Mouse (Mus musculus) forebrain, postnatal 0 days (tissue): ENCODE data around the gene Dnah3. TPM values are rescaled to one million over a fixed set of nuclear protein-coding genes. Genes with fewer than 3 reads are reported as not detected.

ENCODE experiments used
- ATAC-seq: fragments of 200-750 bp; cut with Nextera tagmentation; 2 replicates; pipeline ENCODE4 v1.8.0; 2017; ENCODE audit warnings: mild to moderate bottlenecking, moderate library complexity
- DNase-seq: peaks from one replicate; pipeline ENCODE4 v3.0.0-alpha.2; 2015
- H3K27ac ChIP-seq: fragments of 300-500 bp; sonication (generic); 2 replicates; pipeline ENCODE4 v1.5.1; 2014; ENCODE audit warnings: low read depth, mild to moderate bottlenecking, antibody characterized with exemption, low read length, moderate library complexity, mixed read lengths
- H3K27me3 ChIP-seq: fragments of 300-500 bp; sonication (generic); 2 replicates; pipeline ENCODE4 v1.6.1; 2014; ENCODE audit warnings: mild to moderate bottlenecking, low read length, mixed read lengths; ENCODE audit not compliant: insufficient read depth
- H3K36me3 ChIP-seq: fragments of 300-500 bp; sonication (generic); 2 replicates; pipeline ENCODE4 v1.6.1; 2014; ENCODE audit warnings: mild to moderate bottlenecking, moderate library complexity; ENCODE audit not compliant: insufficient read depth
- H3K4me1 ChIP-seq: fragments of 300-500 bp; sonication (generic); 2 replicates; pipeline ENCODE4 v1.6.1; 2014; ENCODE audit warnings: antibody characterized with exemption; ENCODE audit not compliant: insufficient read depth
- H3K4me2 ChIP-seq: fragments of 300-500 bp; sonication (generic); 2 replicates; pipeline ENCODE4 v1.6.1; 2014; ENCODE audit warnings: low read depth, mild to moderate bottlenecking, moderate library complexity
- H3K4me3 ChIP-seq: fragments of 300-500 bp; sonication (generic); 2 replicates; pipeline ENCODE4 v1.5.1; 2014; ENCODE audit warnings: low read depth, low read length, mixed read lengths
- H3K9ac ChIP-seq: fragments of 300-500 bp; sonication (generic); 2 replicates; pipeline ENCODE4 v1.6.1; 2014; ENCODE audit warnings: mild to moderate bottlenecking
- H3K9me3 ChIP-seq: fragments of 300-500 bp; sonication (generic); 2 replicates; pipeline ENCODE4 v1.6.1; 2016; ENCODE audit warnings: low read length
- CTCF ChIP-seq: sonication (generic); IDR thresholded peaks from 2 replicates; pipeline ENCODE4 v1.5.1; 2016; ENCODE audit warnings: antibody characterized with exemption, control low read depth, low read depth
- WGBS: fragments of 180-500 bp; shearing (Covaris S2); extraction: QIAGEN DNeasy Blood & Tissue Kit; methylation state at CpG from one replicate; pipeline ENCODE4 v1.1.7; 2014; 5-methylcytosine and 5-hydroxymethylcytosine counted together
- polyA plus RNA-seq: library from polyadenylated mRNA; unstranded; fragments of >200 nt; fragmentation: Nextera tagmentation; extraction: Ambion mirVana; gene quantifications from 2 replicates; pipeline ENCODE4 v1.2.1, GENCODE M21; 2015
- total RNA-seq: library from RNA; depleted of rRNA; stranded (reverse); fragments of >200 nt; gene quantifications from 2 replicates; pipeline ENCODE4 v1.2.3, GENCODE M21; 2014

The Dnah3 gene
- total and polyA plus RNA-seq, 2 experiments from 2014 or later: 0.15 to 0.81 TPM

DNA sequence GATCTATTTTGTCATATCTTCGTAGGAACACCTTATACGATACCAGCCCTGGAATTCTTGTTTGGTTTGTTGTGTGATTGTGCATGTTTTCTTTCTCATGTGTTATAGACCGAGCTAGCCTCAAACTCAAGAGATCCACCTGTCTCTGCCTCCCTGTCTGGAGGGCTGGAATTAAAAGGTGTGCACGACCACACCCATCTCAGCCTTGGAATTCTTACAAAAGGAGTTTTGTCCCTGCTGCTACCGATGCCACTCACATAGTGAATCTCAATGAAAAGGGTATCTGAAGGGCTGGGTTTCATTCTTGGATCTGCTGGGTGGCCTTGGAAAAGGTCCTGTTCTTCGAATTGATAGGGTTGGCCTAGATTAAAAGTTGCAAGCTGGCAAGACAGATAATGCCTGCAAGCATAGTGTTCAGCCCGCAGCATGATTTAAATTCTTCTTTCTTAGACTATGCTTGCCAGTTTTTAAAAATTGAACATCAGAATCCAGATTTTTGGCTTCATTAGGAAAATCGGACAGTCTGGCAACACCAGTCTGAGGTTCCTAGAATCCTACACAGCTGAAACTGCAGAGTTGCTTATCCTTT, 197.5 kb downstream of the Dnah3 start:
- Histone ChIP-seq H3K4me2 (no peak overlapping the region), H3K4me3 (no peak overlapping the region), H3K36me3 (no peaks in the 10 kb centered on the region), H3K27me3 (no peaks in the 10 kb centered on the region), H3K9me3 (no peaks in the 10 kb centered on the region), H3K4me1 (peaks cover 20% of the 10 kb centered on the region; the same call in 1 of the 2 replicates), H3K27ac (no peak overlapping the region), H3K9ac (no peak overlapping the region)
- TF ChIP-seq CTCF: no peak
- DNase-seq (no peak), ATAC-seq (no peak)
- 91% methylated on average over 8 of the region's 8 CpGs for WGBS

DNA sequence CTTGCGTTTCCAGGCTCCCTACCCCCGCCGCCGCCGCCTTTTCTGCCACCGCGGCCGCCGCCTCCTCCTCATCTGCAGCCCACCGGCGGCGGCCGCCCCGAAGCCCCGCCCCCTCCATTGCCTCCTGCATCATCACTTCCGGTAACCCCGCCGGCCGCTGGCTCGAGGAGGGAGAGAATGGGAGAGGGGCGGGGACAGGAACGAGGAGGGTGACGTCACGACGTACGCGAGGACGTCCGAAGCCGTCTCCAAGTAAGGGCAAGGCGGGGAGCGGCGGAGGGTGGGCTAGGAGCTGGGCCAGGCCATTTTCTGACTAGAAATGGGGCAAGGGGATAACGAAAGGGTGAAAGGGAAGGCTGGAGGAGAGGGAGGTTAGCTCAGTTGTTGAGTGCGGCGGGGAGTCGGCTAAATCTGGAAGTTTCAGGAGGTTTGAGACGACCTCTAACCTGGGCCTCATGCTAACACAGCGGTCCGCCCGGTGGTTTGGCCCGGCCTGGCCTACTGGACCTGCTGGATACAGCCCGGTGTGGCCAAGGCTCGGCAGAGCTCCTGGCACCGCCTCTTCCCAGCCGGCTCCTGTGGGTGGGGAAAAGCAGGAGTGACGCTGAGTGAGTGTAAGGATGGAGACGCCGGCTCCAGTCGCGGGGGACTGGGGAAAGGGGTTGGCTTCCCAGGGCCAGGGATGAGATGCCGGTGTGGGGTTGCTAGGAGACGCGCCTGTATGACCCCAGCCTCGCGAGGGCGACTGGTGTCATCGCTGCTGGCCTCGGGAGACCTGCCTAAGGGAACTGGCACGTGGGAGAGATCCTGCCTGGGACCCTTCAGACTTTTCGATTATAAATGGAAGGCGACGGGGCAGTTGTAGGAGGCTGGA, 199.2 kb downstream of the Dnah3 start, which contains the start of the genes Lyrm1 and Dcun1d3:
Gene Lyrm1, plus strand, starts transcription at position 223 of the 874 bp plus-strand sequence.
Gene Dcun1d3, minus strand, starts transcription at position 660 of the 874 bp plus-strand sequence.
- DNase-seq (peak; percentile 99), ATAC-seq (peak; percentile 98)
- H3K27me3 ChIP-seq: no peaks in the 10 kb centered on the region

DNA sequence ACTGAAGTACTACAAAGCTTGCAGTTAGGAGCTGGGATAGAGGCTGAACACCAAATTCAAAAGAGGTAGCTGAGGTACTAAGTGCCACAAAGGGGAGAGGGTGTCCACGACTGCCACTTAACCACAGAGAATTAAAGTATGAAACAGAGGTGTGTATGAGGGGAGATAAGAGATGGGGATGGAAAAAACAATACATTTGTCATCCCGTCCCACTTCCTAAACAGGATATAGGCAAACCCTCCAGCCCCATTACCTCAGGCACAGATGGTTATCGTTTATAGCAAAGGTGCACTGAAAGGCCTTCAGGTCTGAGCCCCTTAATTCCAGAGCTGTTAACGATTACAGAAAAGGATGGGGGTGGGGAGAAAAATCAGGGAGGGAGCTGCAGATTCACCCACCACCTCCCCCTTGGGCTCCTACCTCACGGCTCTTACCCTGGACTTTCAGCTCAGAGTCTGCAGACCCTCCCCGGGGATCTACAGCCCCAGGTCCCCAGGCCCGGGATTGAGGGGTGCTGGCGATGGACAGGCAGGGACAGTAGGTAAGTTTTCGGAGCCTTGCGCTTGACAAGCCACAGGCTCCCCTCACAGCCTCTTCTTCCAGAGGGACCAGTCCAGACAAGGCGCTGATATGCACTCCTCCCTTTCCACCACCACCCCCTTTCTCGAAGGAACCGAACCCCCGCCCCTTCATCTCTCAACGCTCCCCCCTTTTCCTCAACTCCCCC, 200.1 kb downstream of the Dnah3 start:
- no peaks in the 10 kb centered on the region for H3K9me3 ChIP-seq
- no peaks in the 10 kb centered on the region for H3K27me3 ChIP-seq
- H3K4me3 ChIP-seq: peak overlapping the region; percentile 76
- peaks cover 20% of the 10 kb centered on the region; the same call in 1 of the 2 replicates for H3K4me1 ChIP-seq
- H3K36me3 ChIP-seq: no peaks in the 10 kb centered on the region
- no peak for TF ChIP-seq CTCF
- H3K27ac ChIP-seq: peak overlapping the region; percentile 97
- DNase-seq (no peak), ATAC-seq (no peak; the same call in 1 of the 2 replicates)
- peak overlapping the region; percentile 93 for H3K9ac ChIP-seq
- 1% methylated on average over 13 of the region's 15 CpGs for WGBS
- H3K4me2 ChIP-seq: peak overlapping the region; percentile 83

More for the DNA sequence above, 199.2 kb downstream of the Dnah3 start, which contains the start of the genes Lyrm1 and Dcun1d3:
- Histone ChIP-seq H3K4me3 (peak within 1 kb of the TSS; percentile 76), H3K27ac (peak within 1 kb of the TSS; percentile 97), H3K9ac (peak within 1 kb of the TSS; percentile 93), H3K4me2 (peak within 1 kb of the TSS; percentile 83), H3K9me3 (no peaks in the 10 kb centered on the region), H3K36me3 (no peaks in the 10 kb centered on the region), H3K4me1 (peaks cover 20% of the 10 kb centered on the region; the same call in 1 of the 2 replicates)
- under 1% methylated on average over 61 of the region's 63 CpGs for WGBS
- TF ChIP-seq CTCF: no peak

DNA sequence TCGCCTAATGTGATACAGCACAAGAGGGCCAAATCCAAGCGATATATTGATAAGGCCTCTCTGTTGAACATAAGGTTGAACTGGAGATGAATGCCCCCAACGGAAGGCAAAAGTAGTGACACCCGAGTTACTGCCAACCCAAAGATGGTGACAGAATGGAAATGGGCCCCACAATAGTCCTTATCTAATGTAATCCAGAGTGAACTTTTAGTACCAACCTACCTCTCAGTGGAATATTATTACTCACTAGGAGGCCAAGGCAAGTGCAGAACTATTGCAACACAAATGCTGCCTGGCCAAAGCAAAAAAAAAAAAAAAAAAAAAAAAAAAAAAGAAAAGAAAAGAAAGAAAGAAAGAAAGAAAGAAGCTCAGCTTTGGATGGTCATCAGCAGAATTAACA, 202.3 kb downstream of the Dnah3 start:
- peaks cover 20% of the 10 kb centered on the region; the same call in 1 of the 2 replicates for H3K4me1 ChIP-seq
- H3K9me3 ChIP-seq: no peaks in the 10 kb centered on the region
- DNase-seq: no peak
- H3K4me2 ChIP-seq: no peak overlapping the region
- H3K9ac ChIP-seq: no peak overlapping the region
- no peaks in the 10 kb centered on the region for H3K36me3 ChIP-seq
- no peaks in the 10 kb centered on the region for H3K27me3 ChIP-seq
- no peak for TF ChIP-seq CTCF
- H3K27ac ChIP-seq: no peak overlapping the region
- H3K4me3 ChIP-seq: no peak overlapping the region
- 94% methylated on average over 4 of the region's 4 CpGs for WGBS
- no peak for ATAC-seq

DNA sequence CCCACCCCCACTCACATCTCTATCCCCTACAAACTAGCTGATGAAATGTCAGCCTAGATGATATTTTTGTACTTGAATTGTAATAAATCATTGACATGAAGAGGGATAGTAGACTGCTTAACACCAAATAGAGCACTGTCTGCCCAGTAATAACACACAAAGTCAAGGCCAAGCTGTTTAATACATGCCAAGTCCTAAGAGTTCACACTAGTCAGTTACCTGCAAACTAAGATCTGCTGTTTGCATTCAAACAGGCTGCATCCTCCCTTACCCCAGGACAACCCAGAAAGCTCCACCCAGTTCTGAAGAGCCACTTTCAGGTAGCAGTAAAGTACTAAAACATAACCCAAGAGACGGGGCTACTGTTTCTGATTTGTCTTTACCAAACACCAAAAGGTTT, 202.9 kb downstream of the Dnah3 start:
- Histone ChIP-seq H3K4me2 (no peak overlapping the region), H3K4me3 (no peak overlapping the region), H3K9me3 (no peaks in the 10 kb centered on the region), H3K36me3 (no peaks in the 10 kb centered on the region), H3K27ac (no peak overlapping the region), H3K27me3 (no peaks in the 10 kb centered on the region), H3K9ac (no peak overlapping the region), H3K4me1 (peaks cover 20% of the 10 kb centered on the region; the same call in 1 of the 2 replicates)
- no peak for TF ChIP-seq CTCF
- DNase-seq: no peak
- ATAC-seq: no peak
- WGBS: 96% methylated on average over 1 of the region's 1 CpGs

DNA sequence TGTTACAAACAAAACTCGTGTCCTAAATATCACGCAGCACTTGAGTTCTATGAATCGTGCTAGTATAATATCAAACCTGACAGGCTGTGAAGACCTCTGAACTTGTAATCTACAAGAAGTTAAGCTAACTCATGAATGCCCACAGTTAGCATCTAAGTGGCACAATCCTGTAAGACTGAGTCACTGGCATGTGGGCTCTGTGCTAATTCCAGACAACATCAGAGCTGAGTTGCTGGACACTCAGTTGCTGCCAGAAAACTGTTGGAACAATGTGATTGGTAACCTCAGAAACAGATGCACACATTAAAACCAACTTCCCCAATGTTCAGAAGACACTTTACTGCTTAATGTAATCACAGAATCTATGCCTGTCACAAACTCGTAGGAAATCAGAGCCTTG, 207.2 kb downstream of the Dnah3 start:
- Histone ChIP-seq H3K27ac (no peak overlapping the region), H3K4me3 (no peak overlapping the region), H3K9ac (no peak overlapping the region), H3K4me1 (no peaks in the 10 kb centered on the region), H3K36me3 (no peaks in the 10 kb centered on the region), H3K4me2 (no peak overlapping the region), H3K27me3 (no peaks in the 10 kb centered on the region), H3K9me3 (no peaks in the 10 kb centered on the region)
- ATAC-seq (no peak), DNase-seq (no peak)
- WGBS: 88% methylated on average over 4 of the region's 4 CpGs
- TF ChIP-seq CTCF: no peak
